Mouse (Mus musculus) lung, adult 2 months (tissue): ENCODE results near the gene Cbln3.

Experiments used
- CTCF ChIP-seq: fragments of 200-500 bp; IDR thresholded peaks from 2 replicates; pipeline ENCODE4 v1.5.1; 2011; ENCODE audit warnings: mild to moderate bottlenecking, low read length, control low read depth; ENCODE audit not compliant: insufficient read depth
- POLR2A ChIP-seq: fragments of 200-500 bp; IDR thresholded peaks from 2 replicates; pipeline ENCODE4 v1.6.1; 2011; ENCODE audit warnings: low read depth, mild to moderate bottlenecking, control low read depth, low read length, borderline replicate concordance; ENCODE audit errors: extremely low read depth

DNA sequence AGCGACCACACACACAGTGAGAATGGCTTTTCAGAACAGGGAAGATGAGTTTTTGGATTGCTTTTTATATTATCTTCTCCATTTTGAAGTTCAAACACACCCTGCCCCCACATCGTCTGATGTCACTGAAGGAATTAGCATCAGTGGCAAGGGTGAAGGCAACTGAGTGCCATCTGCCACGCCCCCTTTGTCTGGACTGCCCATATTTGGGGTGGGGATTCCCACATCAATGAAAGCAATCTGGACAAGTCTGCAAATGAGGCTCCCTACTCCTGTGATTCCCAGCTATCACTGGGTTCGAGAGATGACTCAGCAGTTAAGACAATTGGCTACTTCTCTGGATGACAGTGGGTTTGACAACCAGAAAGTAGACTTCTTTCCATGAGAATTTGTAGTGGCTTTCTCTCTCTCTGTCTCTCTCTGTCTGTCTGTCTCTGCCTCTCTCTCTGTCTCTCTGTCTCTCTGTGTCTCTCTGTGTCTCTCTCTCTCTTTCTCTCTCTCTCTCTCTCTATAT is 43.3 kb downstream of the Cbln3 start:
- TF ChIP-seq CTCF (no peak), POLR2A (no peak)
